Mouse (Mus musculus) lung, adult 2 months (tissue): ENCODE data around the gene Dock9.

Experiments
- CTCF ChIP-seq: fragments of 200-500 bp; IDR thresholded peaks from 2 replicates; pipeline ENCODE4 v1.5.1; 2011; ENCODE audit warnings: mild to moderate bottlenecking, low read length, control low read depth; ENCODE audit not compliant: insufficient read depth
- POLR2A ChIP-seq: fragments of 200-500 bp; IDR thresholded peaks from 2 replicates; pipeline ENCODE4 v1.6.1; 2011; ENCODE audit warnings: low read depth, mild to moderate bottlenecking, control low read depth, low read length, borderline replicate concordance; ENCODE audit errors: extremely low read depth

- TF ChIP-seq CTCF, result no peak
- TF ChIP-seq POLR2A, result no peak
Observed at GRCm38 (mm10) chr14:121495120-121495519, 302.5 kb downstream of the Dock9 start.
